12 mouse cellular contexts compared by ENCODE assay signal in genomic region chr4:155700425-155700824, GRCm38 (mm10). TPM values are rescaled to one million over a fixed set of nuclear protein-coding genes. Genes with fewer than 3 reads are reported as not detected.
A peak's percentile ranks its signal among the peaks of the same experiment; 100 is the strongest.
DNase-seq lines count a peak whose midpoint lies in the region; ATAC-seq and TF ChIP-seq lines count a peak whose summit lies in the region.
"Had no signal": no experiment of that assay in that cellular context is flagged by ENCODE, and none has a peak within 500 bp of the region (broad histone marks: within the 10 kb centered on the region; RNA-seq: fewer than 3 reads in every experiment).

No protein-coding gene starts in this region.

- TF ChIP-seq CTCF in liver, embryonic 14.5 days (IDR thresholded peaks at IDR 0.05; ENCODE audit: low read depth): peak; percentile 65
- TF ChIP-seq CTCF in G1E (IDR thresholded peaks at IDR 0.05; ENCODE audit: low read depth, low read length): peak; percentile 48

- peak; percentile 34 to 48 for DNase-seq in cerebellum, postnatal 10 days
- no peak for DNase-seq in cerebellum, adult 11-12 months
- DNase-seq in liver, embryonic 14.5 days (ENCODE audit: low read depth in 3 of 3, low spot score in 3 of 3): no peak
- DNase-seq in liver (no peak), G1E (ENCODE audit: low spot score) (no peak)
- peak; percentile 28 for DNase-seq in embryonic facial prominence, embryonic 14.5 days (ENCODE audit: low spot score)
- no peak for DNase-seq in gastrocnemius, postnatal 4 days (ENCODE audit: low spot score in 2 of 2)
- no peak for DNase-seq in right cerebral cortex, postnatal 25 days

- H3K4me1 ChIP-seq in liver, embryonic 14.5 days (replicated peaks; ENCODE audit: control insufficient read depth in 2 of 2, insufficient read depth in 2 of 2, low read length in 1 of 2): peaks cover 0 to 5% of the 10 kb centered on the region in 2 experiments; a peak in 2 of 4 replicates
- peaks cover 32% of the 10 kb centered on the region for H3K4me1 ChIP-seq in G1E (ENCODE audit: insufficient read depth, low read depth, low read length)
- H3K4me1 ChIP-seq in embryonic facial prominence, embryonic 14.5 days (ENCODE audit: control insufficient read depth, insufficient read depth, low read length): peaks cover 11% of the 10 kb centered on the region

- H3K4me2 ChIP-seq in liver, embryonic 14.5 days (ENCODE audit: low read depth): no peak overlapping the region
- no peak overlapping the region for H3K4me2 ChIP-seq in embryonic facial prominence, embryonic 14.5 days (ENCODE audit: low read depth, low read length)
- H3K4me2 ChIP-seq: forebrain, embryonic 13.5 days; heart, embryonic 15.5 days; lung, embryonic 15.5 days; stomach, embryonic 15.5 days had no signal

- no peak for TF ChIP-seq EP300 in liver, embryonic 14.5 days (IDR thresholded peaks at IDR 0.05; ENCODE audit: low read depth)

- no peak overlapping the region for H3K4me3 ChIP-seq in liver, embryonic 14.5 days (ENCODE audit: insufficient read depth in 1 of 2, low read depth in 2 of 2, low read length in 2 of 2)
- H3K4me3 ChIP-seq in G1E (ENCODE audit: low read depth, low read length): no peak overlapping the region
- no peak overlapping the region for H3K4me3 ChIP-seq in embryonic facial prominence, embryonic 14.5 days (ENCODE audit: low read depth, low read length)
- H3K4me3 ChIP-seq: forebrain, embryonic 13.5 days; heart, embryonic 15.5 days; lung, embryonic 15.5 days; stomach, embryonic 15.5 days had no signal

- no peak for ATAC-seq in liver, embryonic 14.5 days (ENCODE audit: insufficient read depth)
- no peak for ATAC-seq in G1E (ENCODE audit: extremely low read depth, insufficient number of reproducible peaks, low FRiP score, poor library complexity, severe bottlenecking)
- ATAC-seq in embryonic facial prominence, embryonic 14.5 days (ENCODE audit: low read depth): no peak
- ATAC-seq: forebrain, embryonic 13.5 days had no signal

- no peaks in the 10 kb centered on the region for H3K9me3 ChIP-seq in liver, embryonic 14.5 days (ENCODE audit: control insufficient read depth, low read length)
- no peaks in the 10 kb centered on the region for H3K9me3 ChIP-seq in G1E (replicated peaks)
- H3K9me3 ChIP-seq in embryonic facial prominence, embryonic 14.5 days (ENCODE audit: control insufficient read depth, low read length): no peaks in the 10 kb centered on the region
- H3K9me3 ChIP-seq: forebrain, embryonic 13.5 days; heart, embryonic 15.5 days; lung, embryonic 15.5 days; stomach, embryonic 15.5 days had no signal

- H3K27me3 ChIP-seq in liver, embryonic 14.5 days (ENCODE audit: control insufficient read depth, insufficient read depth, low read length): peaks cover 7% of the 10 kb centered on the region
- H3K27me3 ChIP-seq in G1E (ENCODE audit: insufficient read depth, low read length): peaks cover 9% of the 10 kb centered on the region
- H3K27me3 ChIP-seq in embryonic facial prominence, embryonic 14.5 days (replicated peaks; ENCODE audit: control insufficient read depth, insufficient read depth, low read length): no peaks in the 10 kb centered on the region

- no peak overlapping the region for H3K27ac ChIP-seq in liver, embryonic 14.5 days
- H3K27ac ChIP-seq in embryonic facial prominence, embryonic 14.5 days (replicated peaks; ENCODE audit: low read depth, low read length): no peak overlapping the region
- H3K27ac ChIP-seq: forebrain, embryonic 13.5 days; heart, embryonic 15.5 days; lung, embryonic 15.5 days; stomach, embryonic 15.5 days had no signal

- no peaks in the 10 kb centered on the region for H3K36me3 ChIP-seq in liver, embryonic 14.5 days (replicated peaks; ENCODE audit: control insufficient read depth, insufficient read depth, low read depth)
- no peaks in the 10 kb centered on the region for H3K36me3 ChIP-seq in G1E (replicated peaks)
- no peaks in the 10 kb centered on the region for H3K36me3 ChIP-seq in embryonic facial prominence, embryonic 14.5 days (ENCODE audit: control insufficient read depth, insufficient read depth, low read length)
- H3K36me3 ChIP-seq: heart, embryonic 15.5 days; lung, embryonic 15.5 days; stomach, embryonic 15.5 days had no signal

- H3K9ac ChIP-seq in liver, embryonic 14.5 days (replicated peaks): no peak overlapping the region
- H3K9ac ChIP-seq in embryonic facial prominence, embryonic 14.5 days (ENCODE audit: low read depth, low read length): no peak overlapping the region
- H3K9ac ChIP-seq: forebrain, embryonic 13.5 days; heart, embryonic 15.5 days; lung, embryonic 15.5 days; stomach, embryonic 15.5 days had no signal

RNA-seq across cellular contexts. Expression of gene Ssu72, which starts 4.2 kb away (rescaled TPM):
- 38.6 and 39.5 TPM in 2 replicates for polyA plus RNA-seq in liver, embryonic 14.5 days (2012; rRNA removed)
- polyA plus RNA-seq in liver, embryonic 14.5 days (2014; fragmentation: Nextera tagmentation; extraction: Ambion mirVana): 53.9 and 56.9 TPM in 2 replicates
- 195 and 204 TPM in 2 replicates for total RNA-seq in G1E (2014; fragmentation: Nextera tagmentation)
- total RNA-seq in G1E (2017): 184 and 186 TPM in 2 replicates
- polyA plus RNA-seq in G1E (2012): 74.7 and 91.4 TPM in 2 replicates
- polyA plus RNA-seq in embryonic facial prominence, embryonic 14.5 days (2014; fragmentation: Nextera tagmentation; extraction: Ambion mirVana): 133 and 146 TPM in 2 replicates
- 10 to 100 TPM; 61.5 to 63.0 TPM for total RNA-seq in gastrocnemius, postnatal 4 days (2021)

RNA-seq across cellular contexts. Expression of gene Fndc10, which starts 6.3 kb away (rescaled TPM):
- polyA plus RNA-seq in liver, embryonic 14.5 days (2012; rRNA removed): 0.58 and 0.87 TPM in 2 replicates
- 0.10 and 0.15 TPM in 2 replicates for polyA plus RNA-seq in liver, embryonic 14.5 days (2014; fragmentation: Nextera tagmentation; extraction: Ambion mirVana)
- total RNA-seq in G1E (2014; fragmentation: Nextera tagmentation) (not detected in 2 replicates), G1E (2017) (0.12 and 0.16 TPM in 2 replicates)
- polyA plus RNA-seq in G1E (2012): not detected in 2 replicates
- polyA plus RNA-seq in embryonic facial prominence, embryonic 14.5 days (2014; fragmentation: Nextera tagmentation; extraction: Ambion mirVana): 6.3 and 6.9 TPM in 2 replicates
- total RNA-seq in gastrocnemius, postnatal 4 days (2021): 10 to 100 TPM in 1 of 2 experiments, 1 to 10 TPM in 1; 9.8 to 10.4 TPM

RNA-seq across cellular contexts. Expression of gene Mib2, which starts 31.4 kb away (rescaled TPM):
- 4.8 and 4.9 TPM in 2 replicates for polyA plus RNA-seq in liver, embryonic 14.5 days (2012; rRNA removed)
- 1.8 and 1.9 TPM in 2 replicates for polyA plus RNA-seq in liver, embryonic 14.5 days (2014; fragmentation: Nextera tagmentation; extraction: Ambion mirVana)
- total RNA-seq in G1E (2014; fragmentation: Nextera tagmentation) (5.8 and 9.6 TPM in 2 replicates), G1E (2017) (16.7 and 17.3 TPM in 2 replicates)
- 36.0 and 36.9 TPM in 2 replicates for polyA plus RNA-seq in G1E (2012)
- 24.8 and 27.3 TPM in 2 replicates for polyA plus RNA-seq in embryonic facial prominence, embryonic 14.5 days (2014; fragmentation: Nextera tagmentation; extraction: Ambion mirVana)
- total RNA-seq in gastrocnemius, postnatal 4 days (2021): 10 to 100 TPM; 25.9 to 27.1 TPM

RNA-seq across cellular contexts. Expression of gene Tmem240, which starts 34.2 kb away (rescaled TPM):
- polyA plus RNA-seq in liver, embryonic 14.5 days (2012; rRNA removed): 0.06 and 0.17 TPM in 2 replicates
- polyA plus RNA-seq in liver, embryonic 14.5 days (2014; fragmentation: Nextera tagmentation; extraction: Ambion mirVana): 0.06 TPM in 1 of 2 replicates, not detected in the other
- total RNA-seq in G1E (2014; fragmentation: Nextera tagmentation) (0.58 and 0.68 TPM in 2 replicates), G1E (2017) (0.55 and 0.64 TPM in 2 replicates)
- 0.94 and 0.98 TPM in 2 replicates for polyA plus RNA-seq in G1E (2012)
- polyA plus RNA-seq in embryonic facial prominence, embryonic 14.5 days (2014; fragmentation: Nextera tagmentation; extraction: Ambion mirVana): 0.87 and 0.92 TPM in 2 replicates
- 1 to 10 TPM; 1.3 to 1.5 TPM for total RNA-seq in gastrocnemius, postnatal 4 days (2021)

RNA-seq across cellular contexts. Expression of gene Mmp23, which starts 47.2 kb away (rescaled TPM):
- polyA plus RNA-seq in liver, embryonic 14.5 days (2012; rRNA removed): 3.4 and 5.4 TPM in 2 replicates
- polyA plus RNA-seq in liver, embryonic 14.5 days (2014; fragmentation: Nextera tagmentation; extraction: Ambion mirVana): 2.8 TPM in 2 replicates
- total RNA-seq in G1E (2014; fragmentation: Nextera tagmentation) (not detected in 2 replicates), G1E (2017) (0.12 and 0.71 TPM in 2 replicates)
- polyA plus RNA-seq in G1E (2012): 0.08 and 0.29 TPM in 2 replicates
- polyA plus RNA-seq in embryonic facial prominence, embryonic 14.5 days (2014; fragmentation: Nextera tagmentation; extraction: Ambion mirVana): 29.4 and 31.2 TPM in 2 replicates
- total RNA-seq in gastrocnemius, postnatal 4 days (2021): 10 to 100 TPM; 30.1 to 37.9 TPM

Comparison
In these comparisons a context has a peak if more than half of its experiments do, and no peak if none do; other contexts are left out.
1. DNase-seq: peak in cerebellum, postnatal 10 days (2 of 2) and embryonic facial prominence, embryonic 14.5 days (single experiment); none in cerebellum, adult 11-12 months (single experiment), liver, embryonic 14.5 days (0 of 3), liver (single experiment), G1E (single experiment), gastrocnemius, postnatal 4 days (0 of 2) and right cerebral cortex, postnatal 25 days (single experiment).